Mouse (Mus musculus) erythroblast, adult 5-6 weeks (primary cell): ENCODE results near the gene Lamb3. TPM values are rescaled to one million over a fixed set of nuclear protein-coding genes. Genes with fewer than 3 reads are reported as not detected.

ENCODE experiments used
- ATAC-seq: replicated peaks from 2 replicates; pipeline ENCODE4 v1.8.0; 2016; ENCODE audit warnings: moderate number of reproducible peaks, mild to moderate bottlenecking, moderate TSS enrichment, inconsistent platforms; ENCODE audit not compliant: poor library complexity, low FRiP score, severe bottlenecking
- total RNA-seq, 2 experiments: library from RNA; stranded (forward) in 1 of 2; stranded (reverse) in 1 of 2; fragments of 150-400 nt in 1 of 2; fragments of 200-764, 138-1000 nt in 1 of 2; gene quantifications; 2 replicates each; pipeline versions ENCODE4 v1.2.3 to v1.2.4; 2015 to 2017; ENCODE audit warnings: low replicate concordance in 2 of 2

Lamb3 gene
- total RNA-seq, 2 experiments from 2014 or later: 0.58 to 4.1 TPM

- no peak for ATAC-seq
These were observed 122.7 kb downstream of the Lamb3 start for GRCm38 (mm10) chr1:193330172-193330571.

GRCm38 (mm10) chr1:193330626-193331025 is 123.1 kb downstream of the Lamb3 start:
- no peak for ATAC-seq

GRCm38 (mm10) chr1:193332018-193332417 is 124.5 kb downstream of the Lamb3 start:
- no peak for ATAC-seq

GRCm38 (mm10) chr1:193332671-193333070 is 125.2 kb downstream of the Lamb3 start:
- no peak for ATAC-seq

GRCm38 (mm10) chr1:193333776-193334175 is 126.3 kb downstream of the Lamb3 start:
- no peak for ATAC-seq

- ATAC-seq: no peak
These were observed 127.0 kb downstream of the Lamb3 start for GRCm38 (mm10) chr1:193334546-193334945.

GRCm38 (mm10) chr1:193336122-193337017 is 128.9 kb downstream of the Lamb3 start:
- ATAC-seq: no peak

- no peak for ATAC-seq
These were observed 129.5 kb downstream of the Lamb3 start for GRCm38 (mm10) chr1:193337018-193337321.

- no peak for ATAC-seq
These were observed 130.3 kb downstream of the Lamb3 start for GRCm38 (mm10) chr1:193337787-193338310.

- no peak for ATAC-seq
These were observed 131.0 kb downstream of the Lamb3 start for GRCm38 (mm10) chr1:193338363-193338995.

- ATAC-seq: no peak
These were observed 134.9 kb downstream of the Lamb3 start for GRCm38 (mm10) chr1:193342198-193342946.

- ATAC-seq: no peak
These were observed 136.4 kb downstream of the Lamb3 start for GRCm38 (mm10) chr1:193343853-193344252.

- ATAC-seq: no peak
These were observed 137.5 kb downstream of the Lamb3 start for GRCm38 (mm10) chr1:193344976-193345375.

GRCm38 (mm10) chr1:193346908-193347307 is 139.4 kb downstream of the Lamb3 start:
- no peak for ATAC-seq

GRCm38 (mm10) chr1:193348261-193348962 is 140.9 kb downstream of the Lamb3 start:
- ATAC-seq: no peak

- no peak for ATAC-seq
These were observed 142.4 kb downstream of the Lamb3 start for GRCm38 (mm10) chr1:193349702-193350545.

GRCm38 (mm10) chr1:193350546-193350801 is 143.0 kb downstream of the Lamb3 start:
- no peak for ATAC-seq

GRCm38 (mm10) chr1:193351583-193351982 is 144.1 kb downstream of the Lamb3 start:
- no peak for ATAC-seq

- ATAC-seq: no peak
These were observed 151.7 kb downstream of the Lamb3 start for GRCm38 (mm10) chr1:193359199-193359598.
